Comparison of ENCODE assay signal across 14 mouse cellular contexts in genomic region chr12:85467854-85468253, GRCm38 (mm10). TPM values are rescaled to one million over a fixed set of nuclear protein-coding genes. Genes with fewer than 3 reads are reported as not detected.
A peak's percentile ranks its signal among the peaks of the same experiment; 100 is the strongest.
DNase-seq lines count a peak whose midpoint lies in the region; ATAC-seq and TF ChIP-seq lines count a peak whose summit lies in the region.
"Had no signal": no experiment of that assay in that cellular context is flagged by ENCODE, and none has a peak within 500 bp of the region (broad histone marks: within the 10 kb centered on the region; RNA-seq: fewer than 3 reads in every experiment).

No protein-coding gene starts in this region.

- no peak overlapping the region for H3K27ac ChIP-seq in embryonic facial prominence, embryonic 14.5 days (replicated peaks; ENCODE audit: low read depth, low read length)
- no peak overlapping the region for H3K27ac ChIP-seq in embryonic facial prominence, embryonic 10.5 days (replicated peaks)
- H3K27ac ChIP-seq in lung, postnatal 0 days (ENCODE audit: low read length) = no peak overlapping the region
- no peak overlapping the region for H3K27ac ChIP-seq in hindbrain, embryonic 12.5 days

- 65% methylated on average over 14 of the region's 14 CpGs for WGBS in embryonic facial prominence, embryonic 14.5 days
- WGBS in embryonic facial prominence, embryonic 10.5 days = 83% methylated on average over 14 of the region's 14 CpGs
- 77% methylated on average over 14 of the region's 14 CpGs for WGBS in lung, postnatal 0 days
- 79% methylated on average over 14 of the region's 14 CpGs for WGBS in lung, adult 2 months
- 77% methylated on average over 14 of the region's 14 CpGs for WGBS in hindbrain, embryonic 12.5 days

- no peak overlapping the region for H3K4me2 ChIP-seq in embryonic facial prominence, embryonic 14.5 days (ENCODE audit: low read depth, low read length)
- no peak overlapping the region for H3K4me2 ChIP-seq in lung, postnatal 0 days (replicated peaks; ENCODE audit: low read depth, low read length)
- H3K4me2 ChIP-seq in hindbrain, embryonic 12.5 days (replicated peaks) = no peak overlapping the region
- H3K4me2 ChIP-seq: liver, embryonic 11.5 days had no signal

- no peak for ATAC-seq in embryonic facial prominence, embryonic 14.5 days (ENCODE audit: low read depth)
- no peak for ATAC-seq in lung, postnatal 0 days
- ATAC-seq in hindbrain, embryonic 12.5 days (ENCODE audit: low FRiP score) = no peak

- TF ChIP-seq POLR2A in lung, adult 2 months (IDR thresholded peaks at IDR 0.05; ENCODE audit: borderline replicate concordance, extremely low read depth, low read depth, low read length) = no peak

- no peaks in the 10 kb centered on the region for H3K9me3 ChIP-seq in embryonic facial prominence, embryonic 14.5 days (ENCODE audit: control insufficient read depth, low read length)
- no peaks in the 10 kb centered on the region for H3K9me3 ChIP-seq in embryonic facial prominence, embryonic 10.5 days
- H3K9me3 ChIP-seq in lung, postnatal 0 days (ENCODE audit: low read length) = no peaks in the 10 kb centered on the region
- no peaks in the 10 kb centered on the region for H3K9me3 ChIP-seq in hindbrain, embryonic 12.5 days (replicated peaks)

- no peak overlapping the region for H3K4me3 ChIP-seq in embryonic facial prominence, embryonic 14.5 days (ENCODE audit: low read depth, low read length)
- no peak overlapping the region for H3K4me3 ChIP-seq in embryonic facial prominence, embryonic 10.5 days
- no peak overlapping the region for H3K4me3 ChIP-seq in lung, postnatal 0 days (ENCODE audit: low read depth, low read length)
- no peak overlapping the region for H3K4me3 ChIP-seq in lung, adult 2 months (replicated peaks; ENCODE audit: extremely low read depth, low read depth, low read length)
- no peak overlapping the region for H3K4me3 ChIP-seq in hindbrain, embryonic 12.5 days
- H3K4me3 ChIP-seq: myocyte had no signal

- peaks cover 16% of the 10 kb centered on the region for H3K4me1 ChIP-seq in embryonic facial prominence, embryonic 14.5 days (ENCODE audit: control insufficient read depth, insufficient read depth, low read length)
- peaks cover 43% of the 10 kb centered on the region for H3K4me1 ChIP-seq in embryonic facial prominence, embryonic 10.5 days
- peaks cover 20% of the 10 kb centered on the region; the same call in 1 of the 2 replicates for H3K4me1 ChIP-seq in lung, postnatal 0 days (ENCODE audit: insufficient read depth, low read depth, low read length)
- peaks cover 9% of the 10 kb centered on the region for H3K4me1 ChIP-seq in lung, adult 2 months (ENCODE audit: control insufficient read depth, insufficient read depth, low read length)
- H3K4me1 ChIP-seq in hindbrain, embryonic 12.5 days = peaks cover 15% of the 10 kb centered on the region

- TF ChIP-seq EP300 in lung, postnatal 0 days (IDR thresholded peaks at IDR 0.05) = no peak

- no peaks in the 10 kb centered on the region for H3K36me3 ChIP-seq in embryonic facial prominence, embryonic 14.5 days (ENCODE audit: control insufficient read depth, insufficient read depth, low read length)
- H3K36me3 ChIP-seq in embryonic facial prominence, embryonic 10.5 days (replicated peaks) = no peaks in the 10 kb centered on the region
- H3K36me3 ChIP-seq in lung, postnatal 0 days (ENCODE audit: insufficient read depth, low read length) = no peaks in the 10 kb centered on the region
- H3K36me3 ChIP-seq in hindbrain, embryonic 12.5 days = no peaks in the 10 kb centered on the region

- no peaks in the 10 kb centered on the region for H3K27me3 ChIP-seq in embryonic facial prominence, embryonic 14.5 days (replicated peaks; ENCODE audit: control insufficient read depth, insufficient read depth, low read length)
- H3K27me3 ChIP-seq in embryonic facial prominence, embryonic 10.5 days (replicated peaks; ENCODE audit: low read depth, poor library complexity, severe bottlenecking) = peaks cover 28% of the 10 kb centered on the region
- no peaks in the 10 kb centered on the region for H3K27me3 ChIP-seq in lung, postnatal 0 days (replicated peaks; ENCODE audit: insufficient read depth, low read length)
- peaks cover 6% of the 10 kb centered on the region for H3K27me3 ChIP-seq in hindbrain, embryonic 12.5 days

- DNase-seq in embryonic facial prominence, embryonic 14.5 days (ENCODE audit: low spot score) = peak; percentile 68
- DNase-seq in embryonic facial prominence, embryonic 10.5 days (ENCODE audit: low spot score) = no peak
- peak; percentile 20 for DNase-seq in lung, postnatal 0 days (ENCODE audit: low spot score)
- DNase-seq in lung, adult 2 months = no peak
- DNase-seq in layer of hippocampus, postnatal 14 days (ENCODE audit: low spot score in 2 of 2) = peak; percentile 60 to 80
- DNase-seq in telencephalon, adult 2 months (ENCODE audit: low read depth, low spot score) = peak; percentile 90
- DNase-seq in cerebellum, adult 11-12 months = no peak
- DNase-seq: cerebellum, postnatal 14 days; kidney, adult 9 months; retina, postnatal 1 day; thymus, adult 18-20 months had no signal

- no peak overlapping the region for H3K9ac ChIP-seq in embryonic facial prominence, embryonic 14.5 days (ENCODE audit: low read depth, low read length)
- H3K9ac ChIP-seq in lung, postnatal 0 days (replicated peaks; ENCODE audit: low read depth) = no peak overlapping the region
- no peak overlapping the region for H3K9ac ChIP-seq in hindbrain, embryonic 12.5 days

- TF ChIP-seq CTCF in lung, postnatal 0 days (IDR thresholded peaks at IDR 0.05) = no peak
- no peak for TF ChIP-seq CTCF in lung, adult 2 months (IDR thresholded peaks at IDR 0.05; ENCODE audit: insufficient read depth, low read length)

RNA-seq across cellular contexts. Expression of gene Fos, which starts 5.8 kb away (rescaled TPM):
- polyA plus RNA-seq in embryonic facial prominence, embryonic 14.5 days (2014; fragmentation: Nextera tagmentation; extraction: Ambion mirVana) = 11.2 and 12.6 TPM in 2 replicates
- 1.4 and 1.8 TPM in 2 replicates for polyA plus RNA-seq in embryonic facial prominence, embryonic 10.5 days (2016; fragmentation: Nextera tagmentation; extraction: Ambion mirVana)
- 30.8 and 33.8 TPM in 2 replicates for polyA plus RNA-seq in lung, postnatal 0 days (2015; fragmentation: Nextera tagmentation; extraction: Ambion mirVana)
- 37.8 and 55.0 TPM in 2 replicates for polyA plus RNA-seq in lung, adult 2 months (2012; rRNA removed)
- 10 to 100 TPM; 12.9 to 16.5 TPM for total RNA-seq in layer of hippocampus, postnatal 14 days (2021)
- polyA plus RNA-seq in hindbrain, embryonic 12.5 days (2016; fragmentation: Nextera tagmentation; extraction: Ambion mirVana) = 2.4 and 2.7 TPM in 2 replicates

Comparison
In these comparisons a context has a peak if more than half of its experiments do, and no peak if none do; other contexts are left out.
1. DNase-seq: peak in embryonic facial prominence, embryonic 14.5 days (single experiment), lung, postnatal 0 days (single experiment), layer of hippocampus, postnatal 14 days (2 of 2) and telencephalon, adult 2 months (single experiment); none in embryonic facial prominence, embryonic 10.5 days (single experiment), lung, adult 2 months (single experiment) and cerebellum, adult 11-12 months (single experiment).